Mouse (Mus musculus) left cerebral cortex, postnatal 14 days (tissue): ENCODE measurements around the gene Pcmt1. TPM values are rescaled to one million over a fixed set of nuclear protein-coding genes. Genes with fewer than 3 reads are reported as not detected.
A peak's percentile ranks its signal among the peaks of the same experiment; 100 is the strongest.
"Not testable (repeated sequence)": the region's sequence is repeated elsewhere in the genome, so short reads cannot be mapped to it uniquely, and the experiment has no call there.

Experiments
- DNase-seq, 2 experiments: peaks; one replicate each; pipeline ENCODE4 v3.0.0; 2021 to 2022; ENCODE audit warnings: low spot score in 2 of 2, mixed read lengths in 1 of 2
- intact Hi-C: fragments of 180-260 bp; cut with DNase I; formaldehyde crosslinking; loops from one replicate; pipeline ENCODE4 v1.15.1; 2025
- total RNA-seq, 2 experiments: library from RNA; stranded (reverse); gene quantifications; 2 replicates each; pipeline ENCODE4 v1.2.3; 2021

Gene Pcmt1
- total RNA-seq, 2 experiments from 2014 or later: 163 to 166 TPM

DNA sequence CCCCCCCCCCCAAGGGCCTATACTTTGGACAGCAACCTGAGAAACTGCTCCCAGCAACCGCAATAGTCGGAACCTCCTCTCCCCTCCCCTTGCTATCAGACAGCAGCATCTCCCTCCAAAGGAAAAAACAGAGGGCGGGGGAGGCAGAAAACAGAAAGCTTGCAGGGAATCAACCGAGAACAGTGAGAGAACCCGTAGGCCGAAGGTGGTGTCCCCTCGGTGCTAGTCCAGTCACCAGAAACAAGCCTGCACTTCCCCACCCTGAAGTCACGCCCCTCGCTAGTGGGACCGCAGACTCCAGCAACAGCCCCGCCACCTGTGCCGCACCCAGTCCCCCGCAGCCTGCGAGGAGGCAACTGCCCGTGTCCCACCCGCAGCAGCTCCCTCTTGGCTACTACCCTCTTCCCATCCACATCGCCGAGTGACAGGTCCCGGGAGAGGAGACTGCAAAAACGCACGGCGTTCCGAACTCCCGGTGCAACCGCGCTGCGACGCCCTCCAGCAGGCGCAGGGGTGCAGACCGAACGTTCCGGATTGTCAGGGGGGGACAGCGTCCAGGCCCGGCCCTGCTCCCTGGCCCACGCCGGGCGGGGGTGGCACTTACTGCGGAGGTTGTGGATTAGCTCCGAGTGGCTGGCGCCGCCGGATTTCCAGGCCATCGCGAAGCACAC is 18.3 kb downstream of the Pcmt1 start:
- no peak for DNase-seq
- intact Hi-C loops: no loop called here

DNA sequence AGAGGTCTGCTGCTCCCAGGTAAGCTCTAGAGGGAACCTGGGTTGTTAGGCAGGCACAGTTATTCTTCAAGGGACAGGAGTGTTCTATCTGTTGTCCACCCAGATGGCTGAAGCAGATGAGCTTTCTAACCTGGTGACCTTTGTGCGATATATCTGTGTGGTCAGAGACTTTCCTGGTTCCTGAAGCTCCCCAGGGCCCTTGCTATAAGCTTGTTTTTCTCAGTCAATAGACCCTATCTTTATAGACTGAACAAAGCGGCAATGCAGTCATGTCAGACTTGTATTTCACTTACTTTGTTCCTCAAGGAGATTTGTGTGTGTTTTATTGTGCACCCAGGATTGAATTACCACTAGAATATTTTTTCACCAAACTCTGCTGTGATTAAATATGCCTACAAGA is 29.9 kb downstream of the Pcmt1 start:
- intact Hi-C loops: no loop called here
- DNase-seq: no peak

DNA sequence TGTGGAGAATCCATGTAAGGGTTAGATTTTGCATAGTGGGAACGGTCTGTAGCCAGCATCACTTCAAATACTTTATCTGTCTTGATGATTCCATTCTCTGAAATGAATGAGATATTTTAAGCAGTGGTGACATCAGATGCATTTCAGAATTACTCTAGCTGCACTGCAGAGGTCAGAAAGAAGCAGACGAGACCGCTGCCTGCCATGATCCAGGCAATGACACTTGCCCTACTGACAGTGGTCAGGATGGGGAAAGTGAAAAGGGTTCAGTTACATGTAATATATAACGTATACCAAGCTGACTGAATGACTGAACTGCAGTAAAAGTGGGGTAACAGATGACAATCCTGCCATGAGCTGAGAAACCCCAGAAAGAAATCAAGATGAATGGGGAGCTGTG is 31.9 kb downstream of the Pcmt1 start:
- intact Hi-C loops: no loop called here
- DNase-seq: no peak

DNA sequence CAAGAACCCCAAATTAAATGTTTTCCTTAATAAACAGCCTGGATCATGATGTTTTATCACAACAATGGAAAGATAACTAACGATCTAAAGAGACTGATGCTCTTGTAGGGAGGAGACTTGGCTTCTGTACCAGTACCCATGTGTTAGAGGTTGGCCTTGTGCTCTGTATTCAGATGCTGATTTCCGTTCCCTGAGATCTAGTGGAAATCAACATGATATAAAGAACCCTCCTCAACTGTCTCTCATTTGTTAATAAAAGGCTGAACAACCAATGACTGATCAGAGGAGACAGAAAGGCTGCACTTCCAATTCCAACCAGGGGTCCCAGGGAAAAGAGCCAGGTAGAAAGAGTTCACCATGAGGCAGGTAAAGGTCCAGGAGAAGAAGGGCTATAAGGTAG is 35.0 kb downstream of the Pcmt1 start:
- no peak for DNase-seq
- intact Hi-C loops: no loop called here

DNA sequence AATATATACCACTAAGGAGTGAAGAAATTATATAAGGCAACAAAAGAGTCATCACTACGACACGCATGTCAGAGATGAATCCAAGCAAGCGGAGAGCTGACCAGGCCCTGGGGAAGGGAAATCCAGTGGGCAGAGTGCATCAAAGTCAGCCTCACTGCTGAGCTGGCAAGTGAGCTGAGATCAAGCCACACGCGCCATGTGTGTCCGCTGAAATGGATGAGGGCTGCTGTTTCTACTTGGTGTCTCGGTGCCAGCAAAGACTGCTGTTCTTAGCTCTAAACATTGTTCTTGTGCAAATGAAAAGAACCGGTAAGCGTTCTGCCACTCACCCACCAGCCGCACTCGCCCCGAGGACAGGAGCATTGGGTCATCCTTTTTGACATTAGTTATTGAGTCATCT is 40.6 kb downstream of the Pcmt1 start:
- intact Hi-C loops: no loop called here
- no peak for DNase-seq

DNA sequence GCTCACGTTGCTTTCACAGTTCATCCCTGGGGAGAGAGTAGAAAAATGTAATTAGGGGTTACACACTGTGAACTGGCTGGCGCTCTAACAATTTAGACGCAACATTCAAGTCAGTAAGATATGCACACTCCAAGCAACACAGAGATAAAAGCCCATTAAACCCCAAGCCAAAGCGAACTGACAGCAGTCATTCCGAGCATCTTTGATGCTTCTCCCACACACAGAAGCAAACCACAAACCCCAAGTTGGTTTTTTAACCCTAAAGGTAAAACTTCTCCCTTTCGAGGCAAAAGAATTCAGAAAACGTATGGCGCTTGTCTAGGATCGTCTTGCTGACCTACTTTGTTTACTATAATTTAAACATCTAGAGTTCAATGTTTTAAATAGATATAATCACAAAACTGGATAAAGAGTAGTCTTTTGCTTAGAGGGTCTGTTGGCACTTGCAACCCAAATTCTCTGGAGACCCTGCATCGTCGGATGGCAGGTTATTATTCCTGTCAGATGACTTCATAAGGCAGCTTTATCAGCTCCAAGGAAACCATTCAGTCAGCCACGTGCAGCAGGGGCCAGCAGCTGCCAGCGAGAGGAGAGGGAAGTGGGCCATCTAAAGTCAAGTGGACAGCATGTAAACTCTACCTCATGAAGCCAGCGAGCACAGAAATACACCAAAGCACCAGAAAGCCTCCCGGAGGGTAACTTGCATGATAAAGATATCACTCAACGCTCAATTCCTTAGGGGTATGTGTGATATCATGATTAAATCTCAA is 49.8 kb downstream of the Pcmt1 start:
- no peak for DNase-seq
- intact Hi-C loops: no loop called here

DNA sequence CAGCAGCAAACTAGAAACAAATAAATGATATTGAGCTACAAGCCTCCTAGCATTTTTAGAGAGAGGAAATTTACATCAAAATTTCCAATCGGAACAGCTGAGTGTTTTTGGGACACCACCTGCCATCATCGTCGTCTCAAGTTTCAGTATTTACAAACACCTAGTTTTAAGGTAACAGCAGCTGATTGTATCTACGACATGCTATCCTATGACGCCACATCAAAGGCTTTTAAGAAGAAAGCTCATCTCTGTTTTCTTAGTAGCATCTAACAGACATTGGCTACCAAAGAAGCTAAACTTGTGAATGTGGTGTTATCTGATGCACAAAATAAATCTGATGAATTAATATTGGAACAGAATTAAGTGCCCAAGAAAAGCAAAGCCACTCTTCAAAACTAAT is 50.6 kb downstream of the Pcmt1 start:
- intact Hi-C loops: no loop called here
- no peak for DNase-seq

DNA sequence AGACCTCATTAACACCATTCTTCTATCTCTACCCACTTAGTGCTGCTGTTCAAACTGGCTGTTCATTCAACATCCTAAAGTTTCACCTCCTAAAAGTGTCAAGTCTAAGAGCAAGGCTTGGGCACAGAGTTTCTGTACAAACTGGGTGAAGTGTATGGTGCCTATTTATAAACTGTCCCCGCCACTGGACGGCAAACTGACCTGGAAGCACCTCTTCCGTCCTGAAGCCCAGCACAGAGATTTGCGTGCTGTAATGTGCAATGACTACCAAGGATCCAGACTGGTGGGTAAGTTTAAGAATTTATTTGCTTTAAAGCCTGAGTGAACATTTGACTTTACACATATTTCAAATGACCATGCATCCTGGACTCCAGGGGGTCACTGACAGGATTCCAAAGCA is 51.8 kb downstream of the Pcmt1 start:
- intact Hi-C loops: no loop called here
- no peak for DNase-seq

DNA sequence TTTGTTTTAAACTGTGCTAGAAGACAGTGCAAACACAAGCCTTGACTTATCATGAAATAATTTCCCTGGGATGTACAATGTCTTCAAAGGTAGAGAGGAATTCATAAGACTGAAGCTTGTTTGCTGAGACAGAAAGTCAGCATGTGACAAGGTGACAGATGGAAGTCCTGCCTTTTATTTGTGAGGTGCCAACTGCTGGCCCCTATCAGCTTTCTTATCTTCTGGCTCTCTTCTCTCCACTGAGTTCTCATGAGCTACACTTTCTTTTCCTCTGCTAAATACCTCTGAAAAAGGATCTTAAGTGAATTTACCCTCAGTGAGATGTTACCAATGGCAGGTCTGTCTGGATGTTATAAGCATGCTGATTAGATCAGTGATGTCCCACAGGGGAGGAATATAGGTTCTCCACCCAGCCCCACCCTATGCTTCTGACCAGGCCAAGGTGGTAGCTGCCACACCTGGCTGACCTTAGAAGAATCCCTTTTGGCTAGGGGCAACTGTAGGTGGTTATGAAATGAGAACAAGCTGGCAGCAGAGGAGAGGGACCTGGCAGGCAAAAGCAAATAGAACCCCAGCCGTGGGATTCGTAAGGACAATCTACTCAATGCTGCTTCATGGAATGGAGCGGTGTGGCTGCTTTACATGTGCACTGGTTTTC is 56.9 kb downstream of the Pcmt1 start:
- intact Hi-C loops: no loop called here
- no peak for DNase-seq

DNA sequence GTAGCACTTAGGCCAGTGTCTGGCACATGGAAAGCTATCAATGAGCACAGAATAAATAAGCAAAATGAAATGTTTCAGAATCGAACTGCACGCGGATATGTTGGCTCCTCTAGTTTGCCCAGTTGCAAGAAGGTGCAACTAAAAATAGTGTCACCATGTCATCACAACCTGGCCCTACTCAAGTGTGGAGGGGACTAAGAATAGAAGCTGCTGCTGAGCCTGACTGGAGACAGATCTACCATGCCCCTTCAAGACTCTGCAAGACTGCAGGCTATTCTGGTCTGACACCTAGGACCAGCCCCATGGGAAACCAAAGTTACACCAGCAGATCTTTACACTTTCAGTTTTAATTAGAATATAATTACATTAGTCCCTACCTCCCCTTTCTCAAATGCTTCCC is 58.6 kb downstream of the Pcmt1 start:
- intact Hi-C loops: no loop called here
- no peak for DNase-seq

DNA sequence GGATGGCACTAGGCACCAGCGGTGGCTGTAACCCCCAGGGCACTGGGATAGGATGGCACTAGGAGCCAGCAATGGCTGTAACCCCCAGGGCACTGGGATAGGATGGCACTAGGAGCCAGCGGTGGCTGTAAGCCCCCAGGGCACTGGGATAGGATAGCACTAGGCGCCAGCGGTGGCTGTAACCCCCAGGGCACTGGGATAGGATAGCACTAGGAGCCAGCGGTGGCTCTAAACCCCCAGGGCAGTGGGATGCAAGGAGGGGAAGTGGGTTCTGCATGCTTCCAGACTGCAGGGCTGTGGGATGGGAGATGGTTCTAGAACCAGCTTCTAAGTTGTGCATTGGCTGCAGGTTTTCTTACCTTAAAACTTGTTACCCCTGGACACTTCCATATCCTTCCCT is 60.2 kb downstream of the Pcmt1 start:
- DNase-seq: no peak
- intact Hi-C loops: no loop called here

DNA sequence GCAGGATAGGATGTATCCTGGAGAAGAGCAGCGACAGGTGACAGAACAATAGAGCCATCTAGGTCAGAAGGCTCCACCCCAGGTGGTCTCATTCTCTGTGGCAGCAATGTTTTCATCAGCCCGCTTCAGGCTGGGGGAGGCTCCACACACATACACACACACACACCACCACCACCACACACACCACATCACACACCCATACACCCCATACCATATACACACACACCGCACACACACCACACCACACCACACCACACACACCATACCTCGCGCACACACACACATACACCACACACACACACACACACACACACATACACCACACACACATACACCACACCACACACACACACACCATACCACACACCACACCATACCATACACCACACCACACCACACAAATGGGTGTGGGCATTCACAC is 61.1 kb downstream of the Pcmt1 start:
- intact Hi-C loops: no loop called here
- no peak for DNase-seq

DNA sequence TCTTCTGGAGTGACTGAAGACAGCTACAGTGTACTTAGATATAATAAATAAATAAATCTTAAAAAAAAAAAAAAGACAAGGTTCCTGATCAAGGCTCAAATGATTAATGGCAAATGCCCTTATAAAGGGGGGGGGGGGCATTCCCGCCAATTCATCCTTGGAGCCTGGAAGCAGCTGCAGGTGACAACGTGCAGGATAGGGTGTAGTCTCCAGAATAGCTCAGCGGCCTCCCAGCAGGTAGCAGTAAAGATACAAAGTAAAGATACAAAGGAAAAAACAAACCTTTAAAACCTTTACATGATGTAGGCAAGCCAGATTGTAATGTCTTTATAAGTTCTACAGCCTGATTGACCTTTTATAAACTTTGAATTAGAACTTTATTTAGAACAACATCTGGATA is 63.4 kb downstream of the Pcmt1 start:
- DNase-seq, intact Hi-C loops: not testable (repeated sequence)

DNA sequence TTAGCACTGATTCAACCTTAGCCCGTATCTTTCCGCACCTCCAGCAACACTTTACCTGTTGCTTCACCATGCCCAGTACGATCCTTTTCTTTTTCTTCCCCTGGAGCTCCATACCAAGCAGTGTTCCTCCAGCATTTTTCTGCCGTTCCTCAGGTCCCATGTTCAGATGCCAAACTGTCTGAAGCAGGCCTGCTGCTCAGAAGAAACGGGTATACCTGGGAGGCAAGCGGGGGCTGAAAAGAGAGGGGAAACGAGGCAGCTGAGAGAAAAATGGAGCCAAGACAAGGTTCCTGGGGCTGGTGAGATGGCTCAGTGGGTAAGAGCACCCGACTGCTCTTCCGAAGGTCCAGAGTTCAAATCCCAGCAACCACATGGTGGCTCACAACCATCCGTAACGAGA is 63.8 kb downstream of the Pcmt1 start:
- DNase-seq, intact Hi-C loops: not testable (repeated sequence)

DNA sequence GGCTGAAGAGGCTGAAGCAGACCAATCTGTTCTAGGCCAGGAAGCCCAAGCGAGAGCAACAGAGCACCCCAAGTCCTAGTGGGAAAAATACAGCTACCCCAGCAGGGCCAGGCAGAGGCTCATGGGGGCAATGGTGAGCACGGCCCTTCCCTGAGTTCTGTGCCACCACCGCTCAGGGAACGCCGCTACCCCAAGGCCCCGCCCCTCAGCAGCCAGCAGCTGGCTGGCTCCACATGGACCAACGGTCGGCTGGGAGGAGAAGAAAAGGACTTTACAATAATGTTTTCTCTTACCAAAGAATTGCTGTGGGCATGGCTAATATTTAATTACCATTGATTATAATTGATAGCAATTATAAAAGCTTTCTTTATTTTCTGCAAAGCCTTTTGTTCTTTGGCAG is 66.1 kb downstream of the Pcmt1 start:
- intact Hi-C loops: no loop called here
- no peak for DNase-seq

DNA sequence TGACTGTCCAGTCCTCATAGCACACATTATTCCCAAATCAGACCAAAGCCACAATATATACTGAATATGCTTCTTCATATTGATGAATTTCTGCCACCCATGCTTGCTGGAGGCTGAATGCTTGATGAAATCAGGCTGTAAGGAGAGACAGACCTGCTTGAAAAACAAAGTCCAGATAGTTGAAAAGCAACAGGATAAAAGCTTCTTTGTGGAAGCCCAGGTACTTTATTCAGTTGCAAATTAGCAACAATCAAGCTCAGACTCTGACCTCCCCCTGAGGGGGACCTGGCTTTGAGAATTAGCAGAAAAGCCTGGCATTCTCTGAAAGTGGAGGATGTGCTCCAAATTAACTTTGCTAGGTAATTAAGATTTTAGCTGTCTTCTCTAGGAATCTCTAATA is 68.7 kb downstream of the Pcmt1 start:
- DNase-seq, intact Hi-C loops: not testable (repeated sequence)

DNA sequence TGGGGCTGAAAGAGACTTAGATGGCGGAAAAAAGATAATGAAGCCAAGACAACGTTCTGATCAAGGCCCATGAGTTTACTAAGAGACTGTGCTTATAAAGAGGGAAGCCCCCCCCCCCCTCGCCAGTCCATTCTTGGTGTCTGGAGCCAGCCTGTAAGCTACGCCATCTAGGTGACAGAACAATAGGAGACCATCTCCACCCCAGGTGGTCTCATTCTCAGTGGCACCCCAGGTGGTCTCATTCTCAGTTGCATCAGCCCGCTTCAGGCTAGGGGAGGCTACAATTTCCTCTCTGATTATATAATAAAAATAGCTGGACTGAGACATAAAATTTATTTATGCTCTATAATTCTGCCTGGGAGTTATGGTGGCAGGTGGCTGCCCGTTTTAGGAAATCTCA is 69.3 kb downstream of the Pcmt1 start:
- no peak for DNase-seq
- intact Hi-C loops: no loop called here

DNA sequence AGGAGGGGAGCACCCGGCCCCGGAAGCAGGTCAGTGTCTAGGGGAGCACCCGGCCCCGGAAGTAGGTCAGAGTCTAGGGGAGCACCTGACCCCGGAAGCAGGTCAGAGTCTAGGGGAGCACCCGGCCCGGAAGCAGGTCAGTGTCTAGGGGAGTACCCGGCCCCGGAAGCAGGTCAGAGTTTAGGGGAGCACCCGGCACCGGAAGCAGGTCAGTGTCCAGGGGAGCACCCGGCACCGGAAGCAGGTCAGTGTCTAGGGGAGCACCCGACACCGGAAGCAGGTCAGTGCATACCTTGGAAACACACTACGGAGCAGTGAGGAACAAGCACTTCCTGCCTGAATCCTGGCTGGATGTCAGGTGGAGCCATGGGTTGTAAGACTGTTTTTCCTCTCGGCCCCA is 72.3 kb downstream of the Pcmt1 start:
- DNase-seq: no peak
- intact Hi-C loops: no loop called here

DNA sequence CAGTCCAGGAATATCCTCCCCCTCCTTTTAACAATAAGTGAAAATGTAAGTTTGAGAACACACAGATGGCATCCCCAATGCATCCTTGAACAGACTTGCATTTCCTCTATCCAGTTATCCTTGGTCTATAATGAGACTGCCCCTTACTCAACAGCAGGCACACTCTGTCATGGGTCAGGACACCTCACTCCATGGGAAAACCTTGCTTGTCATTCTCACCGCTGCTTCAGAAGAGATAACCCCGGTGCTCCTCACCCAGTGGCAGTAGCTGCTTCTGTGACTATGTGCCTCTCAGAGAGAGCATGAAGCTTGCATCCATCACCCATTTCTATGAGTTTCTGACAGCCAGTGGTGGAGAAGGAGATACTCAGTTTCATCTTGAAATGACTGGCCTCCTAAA is 74.5 kb downstream of the Pcmt1 start:
- no peak for DNase-seq
- intact Hi-C loops: no loop called here

DNA sequence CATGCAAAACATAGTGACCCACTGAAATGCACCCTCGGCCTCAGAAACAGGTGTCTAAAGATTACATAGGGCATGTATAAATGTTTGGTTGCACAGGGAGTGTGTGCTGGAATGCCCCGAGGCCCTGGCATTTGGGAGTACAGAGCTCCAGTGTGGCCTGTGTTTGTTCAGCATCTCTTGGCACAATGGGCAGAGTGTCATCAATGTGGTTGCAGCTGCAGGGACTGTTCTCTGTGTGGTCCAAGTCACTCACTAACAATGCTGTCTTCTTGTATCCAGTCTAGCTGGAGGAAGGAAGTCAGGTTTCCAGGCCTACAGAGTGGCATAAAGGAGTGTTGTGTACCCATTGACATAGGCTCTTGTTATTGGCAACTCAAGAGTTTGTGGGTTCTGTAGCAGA is 75.8 kb downstream of the Pcmt1 start:
- DNase-seq: peak; percentile 16 to 36
- intact Hi-C loops: no loop called here

DNA sequence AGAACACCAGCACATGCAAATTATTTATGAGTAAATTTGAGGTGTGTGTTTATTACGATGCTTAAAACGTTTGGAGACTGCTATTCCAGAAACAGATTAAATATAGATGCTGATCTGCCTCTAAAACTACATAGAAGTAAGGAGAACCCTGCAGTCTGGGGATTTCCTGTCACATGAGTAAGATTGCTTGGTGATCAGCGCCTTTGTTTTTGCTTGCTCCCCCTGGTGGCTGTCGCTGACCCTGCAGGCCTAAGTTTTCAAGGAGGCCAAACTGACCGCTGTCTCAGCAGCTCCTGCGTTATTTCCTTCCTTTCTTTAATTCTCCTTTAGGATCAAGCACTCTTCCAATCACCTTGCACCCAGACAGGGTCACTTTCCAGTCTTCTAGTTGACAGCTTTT is 80.3 kb downstream of the Pcmt1 start:
- intact Hi-C loops: loop anchor here (2.0 to 5.0 kb wide), 2 partner anchors 128 to 268 kb away; partner anchors contain the start of gene Ulbp1

More for the DNA sequence above, 80.3 kb downstream of the Pcmt1 start:
- peak; percentile 77 to 80 for DNase-seq
